Mouse (Mus musculus): ENCODE results near the gene Slc39a11. TPM values are rescaled to one million over a fixed set of nuclear protein-coding genes. Genes with fewer than 3 reads are reported as not detected.

Gene Slc39a11
- polyA plus RNA-seq, 1 experiment from 2014 or later, result 23.5 TPM

GRCm38 (mm10) chr11:113512150-113512549 is 137.7 kb downstream of the Slc39a11 start:
- no peak overlapping the region for H3K27ac ChIP-seq (ENCODE audit: low read depth, low read length)
- no peaks in the 10 kb centered on the region for H3K36me3 ChIP-seq (ENCODE audit: control insufficient read depth, insufficient read depth, low read length)
- H3K9ac ChIP-seq (replicated peaks; ENCODE audit: low read depth, low read length), result no peak overlapping the region
- no peak overlapping the region for H3K4me2 ChIP-seq (ENCODE audit: low read depth, low read length)
- no peaks in the 10 kb centered on the region for H3K9me3 ChIP-seq (ENCODE audit: control insufficient read depth, low read length)
- WGBS, result 92% methylated on average over 7 of the region's 7 CpGs
- no peak overlapping the region for H3K4me3 ChIP-seq (ENCODE audit: low read depth, low read length)
- no peaks in the 10 kb centered on the region for H3K27me3 ChIP-seq (ENCODE audit: control insufficient read depth, insufficient read depth, low read length)
- ATAC-seq (ENCODE audit: low read depth), result no peak
- peaks cover 12% of the 10 kb centered on the region; the same call in 1 of the 2 replicates for H3K4me1 ChIP-seq (ENCODE audit: control insufficient read depth, insufficient read depth, low read length)

- no peak overlapping the region for H3K4me3 ChIP-seq (ENCODE audit: low read depth, low read length)
- WGBS, result 88% methylated on average over 11 of the region's 11 CpGs
- no peaks in the 10 kb centered on the region for H3K9me3 ChIP-seq (ENCODE audit: control insufficient read depth, low read length)
- H3K27ac ChIP-seq (ENCODE audit: low read depth, low read length), result no peak overlapping the region
- no peaks in the 10 kb centered on the region for H3K27me3 ChIP-seq (ENCODE audit: control insufficient read depth, insufficient read depth, low read length)
- H3K4me2 ChIP-seq (ENCODE audit: low read depth, low read length), result no peak overlapping the region
- peaks cover 11% of the 10 kb centered on the region; the same call in 1 of the 2 replicates for H3K4me1 ChIP-seq (ENCODE audit: control insufficient read depth, insufficient read depth, low read length)
- H3K36me3 ChIP-seq (ENCODE audit: control insufficient read depth, insufficient read depth, low read length), result no peaks in the 10 kb centered on the region
- ATAC-seq (ENCODE audit: low read depth), result no peak
- H3K9ac ChIP-seq (replicated peaks; ENCODE audit: low read depth, low read length), result no peak overlapping the region
Measured at GRCm38 (mm10) chr11:113510969-113511625, 138.8 kb downstream of the Slc39a11 start.

GRCm38 (mm10) chr11:113510249-113510648 is 139.6 kb downstream of the Slc39a11 start:
- Histone ChIP-seq H3K9ac (replicated peaks; ENCODE audit: low read depth, low read length) (no peak overlapping the region), H3K4me1 (ENCODE audit: control insufficient read depth, insufficient read depth, low read length) (peaks cover 9% of the 10 kb centered on the region; the same call in 1 of the 2 replicates), H3K9me3 (ENCODE audit: control insufficient read depth, low read length) (no peaks in the 10 kb centered on the region), H3K4me3 (ENCODE audit: low read depth, low read length) (no peak overlapping the region), H3K36me3 (ENCODE audit: control insufficient read depth, insufficient read depth, low read length) (no peaks in the 10 kb centered on the region), H3K4me2 (ENCODE audit: low read depth, low read length) (no peak overlapping the region), H3K27ac (ENCODE audit: low read depth, low read length) (no peak overlapping the region), H3K27me3 (ENCODE audit: control insufficient read depth, insufficient read depth, low read length) (no peaks in the 10 kb centered on the region)
- no peak for ATAC-seq (ENCODE audit: low read depth)
- 49% methylated on average over 7 of the region's 7 CpGs for WGBS

GRCm38 (mm10) chr11:113507716-113508480 is 142.0 kb downstream of the Slc39a11 start:
- Histone ChIP-seq H3K4me3 (ENCODE audit: low read depth, low read length) (no peak overlapping the region), H3K27ac (ENCODE audit: low read depth, low read length) (peak overlapping the region; percentile 3; the same call in 1 of the 2 replicates), H3K4me2 (ENCODE audit: low read depth, low read length) (no peak overlapping the region), H3K9me3 (ENCODE audit: control insufficient read depth, low read length) (no peaks in the 10 kb centered on the region), H3K4me1 (ENCODE audit: control insufficient read depth, insufficient read depth, low read length) (peaks cover 9% of the 10 kb centered on the region; the same call in 1 of the 2 replicates), H3K27me3 (ENCODE audit: control insufficient read depth, insufficient read depth, low read length) (no peaks in the 10 kb centered on the region), H3K9ac (replicated peaks; ENCODE audit: low read depth, low read length) (no peak overlapping the region), H3K36me3 (ENCODE audit: control insufficient read depth, insufficient read depth, low read length) (no peaks in the 10 kb centered on the region)
- WGBS, result 65% methylated on average over 11 of the region's 11 CpGs
- ATAC-seq (ENCODE audit: low read depth), result no peak

- ATAC-seq (ENCODE audit: low read depth), result no peak
- H3K36me3 ChIP-seq (ENCODE audit: control insufficient read depth, insufficient read depth, low read length), result no peaks in the 10 kb centered on the region
- no peak overlapping the region for H3K9ac ChIP-seq (replicated peaks; ENCODE audit: low read depth, low read length)
- peaks cover 9% of the 10 kb centered on the region; the same call in 1 of the 2 replicates for H3K4me1 ChIP-seq (ENCODE audit: control insufficient read depth, insufficient read depth, low read length)
- H3K27ac ChIP-seq (ENCODE audit: low read depth, low read length), result no peak overlapping the region
- no peaks in the 10 kb centered on the region for H3K9me3 ChIP-seq (ENCODE audit: control insufficient read depth, low read length)
- H3K4me2 ChIP-seq (ENCODE audit: low read depth, low read length), result no peak overlapping the region
- H3K4me3 ChIP-seq (ENCODE audit: low read depth, low read length), result no peak overlapping the region
- WGBS, result 88% methylated on average over 12 of the region's 12 CpGs
- no peaks in the 10 kb centered on the region for H3K27me3 ChIP-seq (ENCODE audit: control insufficient read depth, insufficient read depth, low read length)
Measured at GRCm38 (mm10) chr11:113505551-113506160, 144.2 kb downstream of the Slc39a11 start.

GRCm38 (mm10) chr11:113504459-113505062 is 145.3 kb downstream of the Slc39a11 start:
- Histone ChIP-seq H3K4me2 (ENCODE audit: low read depth, low read length) (no peak overlapping the region), H3K4me1 (ENCODE audit: control insufficient read depth, insufficient read depth, low read length) (peaks cover 9% of the 10 kb centered on the region; the same call in 1 of the 2 replicates), H3K27ac (ENCODE audit: low read depth, low read length) (no peak overlapping the region), H3K9me3 (ENCODE audit: control insufficient read depth, low read length) (no peaks in the 10 kb centered on the region), H3K36me3 (ENCODE audit: control insufficient read depth, insufficient read depth, low read length) (no peaks in the 10 kb centered on the region), H3K27me3 (ENCODE audit: control insufficient read depth, insufficient read depth, low read length) (no peaks in the 10 kb centered on the region), H3K9ac (replicated peaks; ENCODE audit: low read depth, low read length) (no peak overlapping the region), H3K4me3 (ENCODE audit: low read depth, low read length) (no peak overlapping the region)
- no peak for ATAC-seq (ENCODE audit: low read depth)
- 65% methylated on average over 11 of the region's 11 CpGs for WGBS

GRCm38 (mm10) chr11:113502968-113503367 is 146.9 kb downstream of the Slc39a11 start:
- Histone ChIP-seq H3K27ac (ENCODE audit: low read depth, low read length) (no peak overlapping the region), H3K9ac (replicated peaks; ENCODE audit: low read depth, low read length) (0 out of 2 replicates have a peak overlapping the region, but pooled peaks have one; percentile 16), H3K4me3 (ENCODE audit: low read depth, low read length) (no peak overlapping the region), H3K27me3 (ENCODE audit: control insufficient read depth, insufficient read depth, low read length) (no peaks in the 10 kb centered on the region), H3K9me3 (ENCODE audit: control insufficient read depth, low read length) (no peaks in the 10 kb centered on the region), H3K36me3 (ENCODE audit: control insufficient read depth, insufficient read depth, low read length) (no peaks in the 10 kb centered on the region), H3K4me2 (ENCODE audit: low read depth, low read length) (no peak overlapping the region), H3K4me1 (ENCODE audit: control insufficient read depth, insufficient read depth, low read length) (peaks cover under 1% of the 10 kb centered on the region; the same call in 1 of the 2 replicates)
- 76% methylated on average over 6 of the region's 6 CpGs for WGBS
- no peak for ATAC-seq (ENCODE audit: low read depth)

- Histone ChIP-seq H3K36me3 (ENCODE audit: control insufficient read depth, insufficient read depth, low read length) (no peaks in the 10 kb centered on the region), H3K9me3 (ENCODE audit: control insufficient read depth, low read length) (no peaks in the 10 kb centered on the region), H3K4me2 (ENCODE audit: low read depth, low read length) (no peak overlapping the region), H3K27ac (ENCODE audit: low read depth, low read length) (no peak overlapping the region), H3K9ac (replicated peaks; ENCODE audit: low read depth, low read length) (no peak overlapping the region), H3K4me3 (ENCODE audit: low read depth, low read length) (no peak overlapping the region), H3K27me3 (ENCODE audit: control insufficient read depth, insufficient read depth, low read length) (no peaks in the 10 kb centered on the region), H3K4me1 (ENCODE audit: control insufficient read depth, insufficient read depth, low read length) (no peaks in the 10 kb centered on the region)
- ATAC-seq (ENCODE audit: low read depth), result no peak
- 75% methylated on average over 20 of the region's 20 CpGs for WGBS
Measured at GRCm38 (mm10) chr11:113500631-113501305, 149.1 kb downstream of the Slc39a11 start.

Measured in neural tube, embryonic 14.5 days (tissue).